Mouse (Mus musculus): Measurements from ENCODE around the gene Cfap298. TPM values are rescaled to one million over a fixed set of nuclear protein-coding genes. Genes with fewer than 3 reads are reported as not detected.

The Cfap298 gene
- polyA plus RNA-seq (2012; rRNA removed): 7.5 and 7.8 TPM in 2 replicates

GRCm38 (mm10) chr16:90934687-90935328 lies at the start of gene Cfap298:
Gene Cfap298, minus strand, starts transcription at chr16:90935114.

Other genes starting within 250 kb of the Cfap298 start
- 17.6 and 18.0 TPM in 2 replicates for gene Mis18a, start 207.7 kb downstream of the Cfap298 start, polyA plus RNA-seq (2012; rRNA removed)
- gene Mrap, start 196.9 kb downstream of the Cfap298 start, polyA plus RNA-seq (2012; rRNA removed): 14.2 and 23.3 TPM in 2 replicates
- 1.4 and 1.7 TPM in 2 replicates for gene Urb1, start 124.7 kb downstream of the Cfap298 start, polyA plus RNA-seq (2012; rRNA removed)
- gene Eva1c, start 108.4 kb downstream of the Cfap298 start, polyA plus RNA-seq (2012; rRNA removed): 0.29 and 0.64 TPM in 2 replicates
- 8.5 and 11.0 TPM in 2 replicates for gene Synj1, start 76.2 kb upstream of the Cfap298 start, polyA plus RNA-seq (2012; rRNA removed)
- gene Paxbp1, start 109.4 kb upstream of the Cfap298 start, polyA plus RNA-seq (2012; rRNA removed): 29.6 and 35.4 TPM in 2 replicates
- 0.04 and 0.05 TPM in 2 replicates for gene 4932438H23Rik, start 160.0 kb upstream of the Cfap298 start, polyA plus RNA-seq (2012; rRNA removed)

Data from liver, embryonic 18 days (tissue).